Mouse (Mus musculus) C2C12 (cell line): ENCODE data around the gene Vps26c. TPM values are rescaled to one million over a fixed set of nuclear protein-coding genes. Genes with fewer than 3 reads are reported as not detected.

ENCODE experiments used
- H3K27me3 ChIP-seq: one replicate; pipeline ENCODE4 v1.6.1; 2011; ENCODE audit not compliant: control insufficient read depth, insufficient read depth, insufficient read length
- H3K36me3 ChIP-seq: one replicate; pipeline ENCODE4 v1.6.1; 2011; ENCODE audit not compliant: control insufficient read depth, insufficient read depth
- H3K4me3 ChIP-seq: one replicate; pipeline ENCODE4 v1.5.1; 2011; ENCODE audit warnings: mild to moderate bottlenecking, control low read depth; ENCODE audit not compliant: poor library complexity, insufficient read depth, severe bottlenecking
- H3K79me2 ChIP-seq: one replicate; pipeline ENCODE4 v1.6.1; 2011; ENCODE audit not compliant: control insufficient read depth, insufficient read depth
- H3K79me3 ChIP-seq: one replicate; pipeline ENCODE4 v1.6.1; 2011; ENCODE audit warnings: low read depth, control low read depth
- H3ac ChIP-seq: one replicate; pipeline ENCODE3; 2011; ENCODE audit warnings: low read depth; ENCODE audit not compliant: control insufficient read depth, insufficient read length
- CEBPB ChIP-seq: IDR thresholded peaks from one replicate; pipeline ENCODE4 v1.6.1; 2011; ENCODE audit warnings: low read depth, mild to moderate bottlenecking, control low read depth, moderate library complexity
- CTCF ChIP-seq: IDR thresholded peaks from one replicate; pipeline ENCODE4 v1.5.1; 2011; ENCODE audit not compliant: control insufficient read depth, insufficient read depth, insufficient read length
- FOSL1 ChIP-seq: IDR thresholded peaks from one replicate; pipeline ENCODE4 v1.8.0; 2011; ENCODE audit warnings: mild to moderate bottlenecking, low read length; ENCODE audit not compliant: poor library complexity, insufficient read depth, severe bottlenecking
- MAX ChIP-seq: IDR thresholded peaks from one replicate; pipeline ENCODE4 v1.6.1; 2011; ENCODE audit warnings: mild to moderate bottlenecking, control low read depth
- MYOD1 ChIP-seq: IDR thresholded peaks from one replicate; pipeline ENCODE4 v1.6.1; 2011; ENCODE audit warnings: low read depth; ENCODE audit not compliant: control insufficient read depth, insufficient read length
- MYOG ChIP-seq: IDR thresholded peaks from one replicate; pipeline ENCODE4 v1.6.1; 2011; ENCODE audit not compliant: control insufficient read depth, insufficient read length; ENCODE audit errors: extremely low read depth
- USF1 ChIP-seq: IDR thresholded peaks from one replicate; pipeline ENCODE4 v1.6.1; 2011; ENCODE audit warnings: low read depth, mild to moderate bottlenecking, control low read depth, moderate library complexity
- polyA plus RNA-seq: library from polyadenylated mRNA; unstranded; fragments of >200 nt; fragmentation: generic; extraction: Trizol; gene quantifications from one replicate; pipeline ENCODE4 v1.2.1, GENCODE M21; 2012; ENCODE audit warnings: missing spikeins

The Vps26c gene
- polyA plus RNA-seq, 1 experiment: 50.3 TPM

- Histone ChIP-seq H3K4me3 (no peak overlapping the region), H3K79me3 (no peaks in the 10 kb centered on the region), H3K36me3 (peaks cover 88% of the 10 kb centered on the region), H3ac (no peak overlapping the region), H3K79me2 (no peaks in the 10 kb centered on the region), H3K27me3 (no peaks in the 10 kb centered on the region)
- TF ChIP-seq MYOD1: no peak
- no peak for TF ChIP-seq MYOG
- TF ChIP-seq FOSL1: no peak
- no peak for TF ChIP-seq CTCF
- no peak for TF ChIP-seq MAX
- no peak for TF ChIP-seq CEBPB
- TF ChIP-seq USF1: no peak
Observed at GRCm38 (mm10) chr16:94451545-94452488, 74.8 kb downstream of the Vps26c start.

- Histone ChIP-seq H3K79me3 (no peaks in the 10 kb centered on the region), H3K36me3 (peaks cover 83% of the 10 kb centered on the region), H3ac (no peak overlapping the region), H3K27me3 (no peaks in the 10 kb centered on the region), H3K4me3 (no peak overlapping the region), H3K79me2 (no peaks in the 10 kb centered on the region)
- no peak for TF ChIP-seq MYOD1
- no peak for TF ChIP-seq CTCF
- TF ChIP-seq CEBPB: no peak
- TF ChIP-seq FOSL1: no peak
- TF ChIP-seq MYOG: no peak
- TF ChIP-seq MAX: no peak
- no peak for TF ChIP-seq USF1
Observed at GRCm38 (mm10) chr16:94449632-94450031, 77.0 kb downstream of the Vps26c start.

- Histone ChIP-seq H3K27me3 (no peaks in the 10 kb centered on the region), H3ac (no peak overlapping the region), H3K4me3 (no peak overlapping the region), H3K79me2 (no peaks in the 10 kb centered on the region), H3K79me3 (no peaks in the 10 kb centered on the region), H3K36me3 (peaks cover 85% of the 10 kb centered on the region)
- TF ChIP-seq CEBPB (no peak), MYOD1 (no peak), USF1 (no peak), MAX (no peak), CTCF (no peak), FOSL1 (no peak), MYOG (no peak)
Observed at GRCm38 (mm10) chr16:94449151-94449550, 77.5 kb downstream of the Vps26c start.

Other genes with a start within 250 kb of the Vps26c start
- gene Hlcs, start 213.3 kb downstream of the Vps26c start, polyA plus RNA-seq: 1.7 TPM
- 0.22 TPM for gene Ripply3, start 198.4 kb downstream of the Vps26c start, polyA plus RNA-seq
- gene Ttc3, start 156.2 kb downstream of the Vps26c start, polyA plus RNA-seq: 16.2 TPM
- 32.9 TPM for gene Pigp, start 155.0 kb downstream of the Vps26c start, polyA plus RNA-seq
- 17.3 TPM for gene Dyrk1a, start 43.2 kb upstream of the Vps26c start, polyA plus RNA-seq